Mouse (Mus musculus) hindbrain, embryonic 10.5 days (tissue): ENCODE data around the gene Mdm2. TPM values are rescaled to one million over a fixed set of nuclear protein-coding genes. Genes with fewer than 3 reads are reported as not detected.
"Not testable (repeated sequence)": the region's sequence is repeated elsewhere in the genome, so short reads cannot be mapped to it uniquely, and the experiment has no call there.

Experiments used
- DNase-seq: peaks from one replicate; pipeline ENCODE4 v3.0.0-alpha.2; 2017; ENCODE audit warnings: low spot score
- H3K27ac ChIP-seq: fragments of 300-500 bp; sonication (generic); 2 replicates; pipeline ENCODE4 v1.5.1; 2016; ENCODE audit warnings: mild to moderate bottlenecking, moderate library complexity
- H3K27me3 ChIP-seq: fragments of 300-500 bp; sonication (generic); 2 replicates; pipeline ENCODE4 v1.6.1; 2016; ENCODE audit warnings: mild to moderate bottlenecking; ENCODE audit not compliant: poor library complexity, insufficient read depth, severe bottlenecking
- H3K36me3 ChIP-seq: fragments of 300-500 bp; sonication (generic); 2 replicates; pipeline ENCODE4 v1.6.1; 2016; ENCODE audit warnings: mild to moderate bottlenecking, moderate library complexity
- H3K4me1 ChIP-seq: fragments of 300-500 bp; sonication (generic); replicated peaks from 2 replicates; pipeline ENCODE4 v1.6.1; 2016; ENCODE audit warnings: mild to moderate bottlenecking
- H3K4me3 ChIP-seq: fragments of 300-500 bp; sonication (generic); 2 replicates; pipeline ENCODE4 v1.5.1; 2016; ENCODE audit warnings: mild to moderate bottlenecking, moderate library complexity
- H3K9me3 ChIP-seq: fragments of 300-500 bp; sonication (generic); 2 replicates; pipeline ENCODE4 v1.6.1; 2016; ENCODE audit warnings: mild to moderate bottlenecking, moderate library complexity
- WGBS: fragments of 180-500 bp; shearing (Covaris S2); methylation state at CpG from one replicate; pipeline ENCODE4 v1.1.7; 2016; 5-methylcytosine and 5-hydroxymethylcytosine counted together
- polyA plus RNA-seq: library from polyadenylated mRNA; unstranded; fragments of >200 nt; fragmentation: Nextera tagmentation; extraction: Ambion mirVana; gene quantifications from 2 replicates; pipeline ENCODE4 v1.2.1, GENCODE M21; 2016

The Mdm2 gene
- polyA plus RNA-seq, 1 experiment from 2014 or later: 67.5 TPM

DNA sequence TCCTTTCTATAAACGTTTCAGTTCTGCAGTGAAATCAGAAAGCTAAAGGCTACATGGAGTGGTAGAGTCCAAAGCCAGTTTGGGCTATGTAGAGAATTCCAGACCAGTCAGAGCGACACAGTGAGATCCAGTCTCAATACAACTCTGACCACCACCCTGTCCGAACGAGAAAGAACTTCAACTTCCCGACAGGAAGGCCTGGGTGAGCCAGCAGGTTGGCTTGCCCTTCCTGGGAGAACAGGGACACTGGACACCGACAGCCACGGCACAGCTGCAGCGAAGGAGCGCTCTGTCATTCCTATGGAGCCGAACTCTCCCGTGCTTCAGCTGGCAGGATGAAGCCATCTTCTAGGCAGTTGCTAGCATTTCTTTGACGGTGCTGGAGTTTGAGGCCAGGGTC, 24.8 kb upstream of the Mdm2 start:
- H3K27ac ChIP-seq, DNase-seq, H3K27me3 ChIP-seq, H3K4me1 ChIP-seq, H3K4me3 ChIP-seq, H3K9me3 ChIP-seq: not testable (repeated sequence)
- peaks cover 49% of the 10 kb centered on the region for H3K36me3 ChIP-seq
- 93% methylated on average over 12 of the region's 12 CpGs for WGBS

DNA sequence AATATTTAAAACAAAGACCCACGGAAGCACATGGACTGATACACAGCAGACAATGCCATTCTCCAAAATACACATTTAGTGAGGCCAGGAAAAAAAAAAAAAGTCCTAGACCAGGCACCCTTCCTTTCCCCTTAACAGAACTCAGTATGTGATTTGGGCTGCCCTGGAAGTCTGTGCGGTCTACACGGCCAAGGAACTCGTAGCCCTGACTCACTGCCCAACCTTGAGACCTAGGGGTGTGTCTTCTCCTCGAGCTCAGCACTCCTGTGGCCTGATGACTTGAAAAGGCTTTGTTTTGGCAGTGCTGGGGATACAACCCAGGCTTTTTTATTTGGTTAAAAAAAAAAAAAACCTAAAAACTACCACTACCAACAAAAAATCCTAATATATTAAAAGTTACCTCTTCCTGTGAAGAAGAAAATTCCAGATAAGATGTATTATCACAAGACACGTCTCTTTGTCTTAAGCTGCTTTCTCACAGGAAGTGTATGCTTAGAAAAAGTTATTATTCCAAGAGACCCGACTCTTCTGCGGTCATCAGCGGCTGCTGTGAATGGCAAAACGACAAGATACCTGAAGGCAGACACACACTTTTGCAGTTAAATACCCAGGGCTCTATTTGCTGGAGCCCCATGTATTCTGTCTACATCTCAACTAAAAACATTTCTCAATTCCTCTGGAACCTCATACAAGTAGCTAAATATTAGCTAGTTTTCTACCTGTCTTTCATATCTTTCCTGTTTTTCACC, 23.7 kb upstream of the Mdm2 start:
- 88% methylated on average over 10 of the region's 10 CpGs for WGBS
- not testable (repeated sequence) for H3K27ac ChIP-seq, DNase-seq, H3K4me3 ChIP-seq, H3K4me1 ChIP-seq, H3K27me3 ChIP-seq, H3K9me3 ChIP-seq
- H3K36me3 ChIP-seq: peaks cover 38% of the 10 kb centered on the region

DNA sequence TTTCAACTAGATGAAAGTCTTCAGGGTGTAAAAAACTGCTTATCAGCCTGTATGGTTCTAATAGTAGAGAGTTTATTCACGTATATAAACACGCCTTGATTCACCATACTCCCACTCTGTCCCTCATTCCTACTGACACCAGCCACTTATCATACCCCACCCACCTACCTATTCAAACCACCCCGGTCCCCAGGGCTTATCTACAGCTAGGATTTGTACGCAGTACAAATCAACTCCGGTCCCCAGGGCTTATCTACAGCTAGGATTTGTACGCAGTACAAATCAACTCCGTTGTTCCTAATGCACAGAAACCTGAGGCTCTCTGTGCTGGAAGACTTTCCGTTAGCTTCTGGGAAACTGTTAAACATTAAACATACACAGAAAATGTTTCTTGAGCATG, 23.1 kb upstream of the Mdm2 start:
- WGBS: 96% methylated on average over 8 of the region's 8 CpGs
- DNase-seq, H3K4me1 ChIP-seq, H3K27me3 ChIP-seq, H3K4me3 ChIP-seq, H3K27ac ChIP-seq, H3K9me3 ChIP-seq: not testable (repeated sequence)
- peaks cover 31% of the 10 kb centered on the region for H3K36me3 ChIP-seq

DNA sequence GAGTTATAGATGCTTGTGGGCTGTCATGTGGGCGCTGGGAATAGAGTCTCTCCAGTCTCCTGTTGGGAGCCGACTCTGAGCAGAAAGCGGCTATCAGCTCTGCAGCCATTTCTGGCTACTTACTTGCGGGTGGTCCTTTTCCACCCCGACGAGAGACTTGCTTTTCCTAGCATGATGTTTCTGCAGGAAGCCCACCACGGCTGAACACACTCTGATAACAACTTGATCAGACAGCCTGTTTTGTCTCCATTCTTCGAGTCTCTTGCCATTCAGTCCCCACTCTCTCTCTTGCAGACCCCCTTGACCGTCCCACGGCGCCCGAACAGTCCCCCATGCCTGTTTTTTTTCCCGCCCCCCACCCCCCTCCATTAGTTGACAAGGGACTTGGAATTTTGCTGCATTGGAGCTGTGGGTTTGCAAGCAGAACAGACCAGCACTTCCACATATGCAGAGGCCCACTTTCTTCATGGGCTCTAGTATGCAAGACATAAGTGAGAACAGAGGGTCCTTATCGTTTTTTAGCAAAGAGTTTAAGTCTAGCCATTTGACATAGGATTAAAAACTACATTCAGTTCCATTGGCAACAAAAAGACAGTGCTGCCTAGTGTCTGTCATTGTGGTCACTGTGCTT, 22.5 kb upstream of the Mdm2 start:
- no peak overlapping the region for H3K27ac ChIP-seq
- H3K36me3 ChIP-seq: peaks cover 26% of the 10 kb centered on the region
- 84% methylated on average over 14 of the region's 14 CpGs for WGBS
- H3K4me1 ChIP-seq: 0 out of 2 replicates have a peak, but pooled peaks cover 2% of the 10 kb centered on the region
- H3K4me3 ChIP-seq: no peak overlapping the region
- no peaks in the 10 kb centered on the region for H3K27me3 ChIP-seq
- H3K9me3 ChIP-seq: no peaks in the 10 kb centered on the region
- DNase-seq: no peak

DNA sequence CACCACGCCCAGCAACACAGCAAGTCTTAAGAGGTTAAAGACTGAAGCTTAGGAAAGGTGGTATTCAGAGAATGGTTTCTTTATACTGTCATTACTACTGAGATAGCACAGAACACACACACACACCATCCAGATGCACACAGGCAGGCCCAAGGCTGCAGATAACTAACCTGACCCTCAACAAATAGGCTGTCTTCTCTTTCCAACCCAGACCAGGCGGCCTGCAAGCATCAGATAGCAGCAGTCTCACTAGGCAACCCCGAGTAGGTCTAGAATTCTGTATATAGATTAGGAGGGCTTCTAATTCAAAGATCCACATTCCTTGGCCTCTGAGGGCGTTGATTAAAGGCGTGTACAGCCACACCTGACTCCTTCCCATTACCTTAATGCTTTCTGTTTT, 21.6 kb upstream of the Mdm2 start:
- Histone ChIP-seq H3K4me1 (0 out of 2 replicates have a peak, but pooled peaks cover 2% of the 10 kb centered on the region), H3K9me3 (no peaks in the 10 kb centered on the region), H3K27ac (no peak overlapping the region), H3K27me3 (no peaks in the 10 kb centered on the region), H3K36me3 (peaks cover 17% of the 10 kb centered on the region), H3K4me3 (no peak overlapping the region)
- no peak for DNase-seq
- 92% methylated on average over 5 of the region's 5 CpGs for WGBS

DNA sequence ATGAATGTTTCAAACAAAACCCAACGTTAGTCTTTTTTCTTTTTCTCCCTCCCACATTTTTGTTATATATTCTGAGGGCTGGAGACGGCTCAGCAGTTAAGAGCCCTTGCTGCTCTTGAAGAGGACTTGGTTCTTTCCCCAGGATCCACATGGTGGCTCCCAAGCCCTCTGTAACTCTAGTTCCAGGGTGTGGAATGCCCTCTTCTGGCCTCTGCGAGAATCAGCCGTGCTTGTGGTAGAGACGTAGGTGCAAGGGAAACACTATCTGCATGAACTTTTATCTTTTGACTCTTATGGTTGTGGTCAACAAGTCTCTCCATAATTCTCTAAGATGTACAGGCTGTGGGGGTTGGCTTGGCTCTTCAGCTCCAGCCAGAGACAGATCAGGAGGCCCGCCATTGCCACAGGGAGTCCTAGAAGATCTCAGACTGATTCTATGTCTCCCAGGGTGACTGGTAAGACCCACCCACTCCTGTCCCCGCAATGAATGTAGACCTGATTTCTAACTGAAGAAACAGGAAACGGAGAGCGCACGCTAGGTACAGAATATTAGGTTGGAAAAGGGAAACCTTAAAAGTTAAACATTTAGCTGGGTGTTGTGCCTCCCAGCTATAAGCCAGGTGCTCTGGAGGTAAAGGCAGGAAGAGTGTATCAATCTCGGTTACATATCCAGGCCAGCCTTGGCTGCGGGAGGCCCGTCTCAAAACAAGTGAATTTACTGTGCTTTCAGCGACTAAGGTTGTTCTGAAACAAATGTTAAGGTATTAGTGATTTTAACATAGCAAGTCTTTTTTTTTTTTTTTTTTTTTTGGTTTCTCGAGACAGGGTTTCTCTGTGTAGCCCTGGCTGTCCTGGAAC, 20.9 kb upstream of the Mdm2 start:
- no peaks in the 10 kb centered on the region for H3K27me3 ChIP-seq
- 0 out of 2 replicates have a peak, but pooled peaks cover 2% of the 10 kb centered on the region for H3K4me1 ChIP-seq
- H3K9me3 ChIP-seq: no peaks in the 10 kb centered on the region
- no peak overlapping the region for H3K4me3 ChIP-seq
- no peak overlapping the region for H3K27ac ChIP-seq
- DNase-seq: no peak
- 60% methylated on average over 15 of the region's 15 CpGs for WGBS
- H3K36me3 ChIP-seq: peaks cover 10% of the 10 kb centered on the region

DNA sequence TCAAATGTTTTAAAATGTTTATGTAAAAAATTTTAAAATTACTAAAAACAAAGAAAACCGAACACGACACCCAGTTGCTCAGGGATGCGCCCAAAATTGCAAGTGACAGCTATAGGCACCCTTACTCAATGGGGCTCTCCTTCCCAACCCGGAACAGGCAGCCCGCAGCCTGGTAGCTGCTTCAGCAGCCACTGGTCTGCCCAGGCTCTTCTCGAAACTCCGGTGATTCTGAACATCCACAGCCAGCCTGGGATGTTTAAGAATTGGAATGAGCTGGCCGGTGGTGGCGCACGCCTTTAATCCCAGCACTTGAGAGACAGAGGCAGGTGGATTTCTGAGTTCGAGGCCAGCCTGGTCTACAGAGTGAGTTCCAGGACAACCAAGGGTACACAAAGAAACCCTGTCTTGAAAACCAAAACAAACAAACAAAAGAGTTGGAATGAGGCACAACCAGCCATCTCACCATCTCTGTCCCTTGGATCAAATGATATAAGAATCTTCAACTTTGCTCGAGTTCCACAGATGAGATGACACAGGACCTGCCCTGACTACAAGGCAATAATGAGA, 20.2 kb upstream of the Mdm2 start:
- Histone ChIP-seq H3K9me3 (no peaks in the 10 kb centered on the region), H3K36me3 (peaks cover 3% of the 10 kb centered on the region; the same call in 1 of the 2 replicates), H3K27me3 (no peaks in the 10 kb centered on the region), H3K4me1 (0 out of 2 replicates have a peak, but pooled peaks cover 2% of the 10 kb centered on the region), H3K27ac (no peak overlapping the region), H3K4me3 (no peak overlapping the region)
- no peak for DNase-seq
- 94% methylated on average over 12 of the region's 12 CpGs for WGBS

DNA sequence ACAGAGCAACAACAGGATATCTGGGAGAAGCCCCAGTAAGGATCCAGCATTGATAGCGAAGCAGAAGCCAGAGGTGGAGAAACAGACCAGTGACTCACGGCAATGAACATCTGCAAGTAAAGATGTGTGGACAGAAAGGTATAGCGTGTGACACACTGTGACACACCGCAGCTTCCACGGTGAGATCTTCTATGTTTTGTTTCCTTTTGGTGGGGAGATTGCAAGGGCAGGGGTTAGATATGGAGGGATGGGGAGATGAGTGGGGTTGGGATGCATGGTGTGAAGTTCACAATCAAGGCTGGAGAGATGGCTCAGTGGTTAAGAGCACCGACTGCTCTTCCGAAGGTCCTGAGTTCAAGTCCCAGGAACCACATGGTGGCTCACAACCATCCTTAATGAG, 19.6 kb upstream of the Mdm2 start:
- no peak for DNase-seq
- Histone ChIP-seq H3K27ac (no peak overlapping the region), H3K27me3 (no peaks in the 10 kb centered on the region), H3K36me3 (no peaks in the 10 kb centered on the region), H3K4me3 (no peak overlapping the region), H3K9me3 (no peaks in the 10 kb centered on the region), H3K4me1 (0 out of 2 replicates have a peak, but pooled peaks cover 2% of the 10 kb centered on the region)
- 98% methylated on average over 7 of the region's 7 CpGs for WGBS

DNA sequence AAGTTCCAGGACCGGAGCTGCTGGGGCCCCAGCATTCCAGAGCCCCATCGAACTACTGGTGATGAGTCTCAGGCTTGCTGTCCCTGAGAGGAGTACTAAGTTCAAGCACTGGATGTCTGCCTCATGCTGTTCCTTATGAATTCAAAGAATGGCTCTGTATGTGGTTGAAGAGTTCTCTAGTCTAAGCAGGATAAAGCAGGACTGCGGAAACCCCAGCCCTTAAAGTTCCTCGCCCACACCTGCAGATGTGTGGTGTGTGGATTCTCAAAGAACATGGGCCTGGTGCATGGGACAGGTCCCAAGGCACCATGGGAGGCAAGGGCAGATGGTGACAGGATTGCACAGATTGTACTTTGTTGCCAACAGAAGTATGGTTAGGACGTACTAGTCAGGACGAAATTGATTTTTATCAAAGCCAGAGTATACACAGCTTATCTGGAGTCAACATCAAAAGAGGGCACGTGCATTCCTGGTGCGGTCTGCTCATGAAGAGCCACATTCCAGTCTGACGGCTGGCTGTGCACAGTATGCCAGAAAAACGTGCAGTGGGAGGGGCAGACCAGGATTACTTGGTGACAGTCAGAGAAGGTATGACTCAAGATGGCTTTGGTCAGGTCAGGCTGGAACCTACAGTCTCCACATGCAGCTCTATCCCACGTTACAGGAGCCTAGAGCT, 18.7 kb upstream of the Mdm2 start:
- 79% methylated on average over 11 of the region's 11 CpGs for WGBS
- Histone ChIP-seq H3K4me1 (0 out of 2 replicates have a peak, but pooled peaks cover 2% of the 10 kb centered on the region), H3K4me3 (no peak overlapping the region), H3K36me3 (no peaks in the 10 kb centered on the region), H3K9me3 (no peaks in the 10 kb centered on the region), H3K27me3 (no peaks in the 10 kb centered on the region), H3K27ac (no peak overlapping the region)
- DNase-seq: no peak

DNA sequence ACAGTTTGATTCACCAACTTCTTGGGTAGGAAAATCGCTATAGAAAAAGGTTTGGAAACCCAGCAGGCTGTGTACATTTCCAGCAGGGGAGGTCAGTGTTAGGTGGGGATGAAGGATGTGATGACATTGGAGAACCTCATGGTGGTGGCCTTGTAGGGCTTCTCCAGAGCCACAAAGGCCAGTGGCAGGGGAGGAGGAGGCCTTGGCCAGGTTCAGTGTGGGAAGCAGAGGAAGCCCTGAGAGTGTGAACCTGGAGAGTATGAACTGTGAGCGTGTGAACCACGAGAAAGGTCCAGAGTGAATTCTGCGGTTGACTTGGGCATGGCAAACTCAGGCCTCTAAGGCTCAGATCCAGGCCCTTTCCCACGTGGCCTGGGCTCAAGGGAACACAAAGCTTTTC, 18.0 kb upstream of the Mdm2 start:
- H3K4me1 ChIP-seq: 0 out of 2 replicates have a peak, but pooled peaks cover 2% of the 10 kb centered on the region
- 85% methylated on average over 5 of the region's 5 CpGs for WGBS
- DNase-seq: no peak
- no peaks in the 10 kb centered on the region for H3K9me3 ChIP-seq
- no peaks in the 10 kb centered on the region for H3K36me3 ChIP-seq
- H3K27me3 ChIP-seq: no peaks in the 10 kb centered on the region
- H3K27ac ChIP-seq: no peak overlapping the region
- H3K4me3 ChIP-seq: no peak overlapping the region

DNA sequence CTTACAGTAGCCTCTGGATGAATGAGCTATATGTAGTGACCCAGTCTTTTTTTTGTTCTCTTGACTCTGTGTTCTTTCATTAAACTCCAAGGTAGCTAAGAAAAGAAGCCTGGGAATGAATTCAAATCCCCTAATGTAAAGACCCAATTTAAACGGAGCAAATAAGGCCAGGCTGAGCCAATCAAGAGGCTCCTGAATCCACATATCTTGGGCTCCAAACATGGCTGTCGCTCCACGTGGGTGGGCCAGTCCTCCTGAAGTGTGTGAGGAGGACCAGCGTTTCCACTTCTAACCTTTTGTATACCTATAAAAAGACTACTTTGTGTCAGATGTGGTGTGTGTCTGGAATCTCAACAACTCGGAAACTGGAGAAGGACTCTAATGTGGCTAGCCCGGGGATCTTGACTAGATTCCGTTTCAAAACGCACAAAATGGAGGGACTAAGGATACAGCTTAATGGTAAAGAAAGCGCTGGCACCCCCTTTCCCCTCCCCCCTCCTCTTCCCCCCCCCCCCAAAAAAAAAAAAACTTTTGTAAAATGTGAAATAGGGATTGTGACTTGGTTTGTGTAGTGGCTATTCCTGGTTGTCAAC, 17.1 kb upstream of the Mdm2 start:
- Histone ChIP-seq H3K4me1 (0 out of 2 replicates have a peak, but pooled peaks cover 2% of the 10 kb centered on the region), H3K36me3 (no peaks in the 10 kb centered on the region), H3K27me3 (no peaks in the 10 kb centered on the region), H3K4me3 (no peak overlapping the region), H3K9me3 (no peaks in the 10 kb centered on the region), H3K27ac (no peak overlapping the region)
- DNase-seq: no peak
- 87% methylated on average over 9 of the region's 9 CpGs for WGBS

DNA sequence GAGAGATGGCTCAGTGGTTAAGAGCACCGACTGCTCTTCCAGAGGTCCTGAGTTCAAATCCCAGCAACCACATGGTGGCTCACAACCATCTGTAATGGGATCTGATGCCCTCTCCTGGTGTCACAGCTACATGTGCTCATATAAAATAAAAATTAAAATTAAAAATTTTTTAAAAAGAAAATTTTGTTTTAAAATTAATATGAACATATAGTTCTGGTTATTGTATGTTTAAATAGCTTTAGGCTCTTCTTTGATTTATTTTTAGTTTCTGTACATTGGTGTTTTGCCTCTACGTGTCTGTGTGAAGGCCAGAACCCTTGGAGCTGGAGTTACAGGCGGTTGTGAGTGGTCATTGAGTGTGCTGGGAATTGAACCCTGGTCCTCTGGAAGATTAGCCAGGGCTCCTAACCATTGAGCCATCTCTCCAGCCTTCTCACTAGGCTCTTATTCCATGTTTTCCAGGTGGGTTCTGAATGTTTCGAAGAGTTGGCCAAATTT, 16.4 kb upstream of the Mdm2 start:
- no peak for DNase-seq
- H3K9me3 ChIP-seq: no peaks in the 10 kb centered on the region
- WGBS: 93% methylated on average over 4 of the region's 4 CpGs

More for the DNA sequence above, 16.4 kb upstream of the Mdm2 start:
- H3K4me3 ChIP-seq: no peak overlapping the region
- H3K27ac ChIP-seq: no peak overlapping the region
- H3K36me3 ChIP-seq: no peaks in the 10 kb centered on the region
- H3K27me3 ChIP-seq: no peaks in the 10 kb centered on the region
- 0 out of 2 replicates have a peak, but pooled peaks cover 2% of the 10 kb centered on the region for H3K4me1 ChIP-seq
